8 mouse cellular contexts compared by ENCODE assay signal in genomic region chr11:81611948-81612797, GRCm38 (mm10).
DNase-seq lines count a peak whose midpoint lies in the region; ATAC-seq lines count a peak whose summit lies in the region.

No protein-coding gene starts in this region.

- H3K27ac ChIP-seq in forebrain, embryonic 14.5 days (ENCODE audit: low read depth, low read length) = peak overlapping the region; percentile 93
- H3K27ac ChIP-seq in midbrain, embryonic 12.5 days (replicated peaks) = peak overlapping the region; percentile 91

- peaks cover 15% of the 10 kb centered on the region for H3K4me1 ChIP-seq in forebrain, embryonic 14.5 days (ENCODE audit: control insufficient read depth, insufficient read depth, low read length)
- H3K4me1 ChIP-seq in midbrain, embryonic 12.5 days = peaks cover 19% of the 10 kb centered on the region

- H3K9me3 ChIP-seq in forebrain, embryonic 14.5 days (replicated peaks; ENCODE audit: control insufficient read depth, low read length) = no peaks in the 10 kb centered on the region; the same call in 1 of the 2 replicates
- H3K9me3 ChIP-seq in midbrain, embryonic 12.5 days = no peaks in the 10 kb centered on the region

- peak; percentile 86 for DNase-seq in heart, adult 11 months
- DNase-seq in heart, adult 8-10 months (ENCODE audit: low spot score) = no peak
- DNase-seq in brain, embryonic 18.5 days (ENCODE audit: low read depth, low spot score) = peak; percentile 73
- DNase-seq in forebrain, embryonic 14.5 days (ENCODE audit: low spot score) = peak; percentile 85
- peak; percentile 19 to 58 for DNase-seq in layer of hippocampus, adult 18-20 months (ENCODE audit: low spot score in 2 of 2)
- DNase-seq in urinary bladder, postnatal 14 days (ENCODE audit: low spot score) = no peak
- no peak for DNase-seq in adrenal gland, postnatal 10 days

- ATAC-seq in forebrain, embryonic 14.5 days = peak; percentile 76
- peak; percentile 68 for ATAC-seq in midbrain, embryonic 12.5 days (ENCODE audit: low FRiP score, low read depth)

- no peaks in the 10 kb centered on the region for H3K36me3 ChIP-seq in forebrain, embryonic 14.5 days (ENCODE audit: control insufficient read depth, insufficient read depth, low read length)
- H3K36me3 ChIP-seq in midbrain, embryonic 12.5 days = no peaks in the 10 kb centered on the region

- peak overlapping the region; percentile 19 for H3K4me3 ChIP-seq in forebrain, embryonic 14.5 days (ENCODE audit: low read depth, low read length)
- H3K4me3 ChIP-seq in midbrain, embryonic 12.5 days = peak overlapping the region; percentile 32

- H3K4me2 ChIP-seq in forebrain, embryonic 14.5 days (ENCODE audit: low read length) = peak overlapping the region; percentile 53
- H3K4me2 ChIP-seq in midbrain, embryonic 12.5 days (replicated peaks) = peak overlapping the region; percentile 57

- H3K27me3 ChIP-seq in forebrain, embryonic 14.5 days (replicated peaks; ENCODE audit: control insufficient read depth, insufficient read depth, low read length) = no peaks in the 10 kb centered on the region
- H3K27me3 ChIP-seq in midbrain, embryonic 12.5 days = peaks cover 23% of the 10 kb centered on the region

- peak overlapping the region; percentile 26 for H3K9ac ChIP-seq in forebrain, embryonic 14.5 days (ENCODE audit: low read length)
- H3K9ac ChIP-seq in midbrain, embryonic 12.5 days (replicated peaks) = 0 out of 2 replicates have a peak overlapping the region, but pooled peaks have one; percentile 32

- WGBS in forebrain, embryonic 14.5 days = 8% methylated on average over 20 of the region's 20 CpGs
- 7% methylated on average over 20 of the region's 20 CpGs for WGBS in midbrain, embryonic 12.5 days

Comparison
In these comparisons a context has a peak if more than half of its experiments do, and no peak if none do; other contexts are left out.
1. DNase-seq: peak in heart, adult 11 months (single experiment), brain, embryonic 18.5 days (single experiment), forebrain, embryonic 14.5 days (single experiment) and layer of hippocampus, adult 18-20 months (2 of 2); none in heart, adult 8-10 months (single experiment), urinary bladder, postnatal 14 days (single experiment) and adrenal gland, postnatal 10 days (single experiment).